Mouse (Mus musculus): Measurements from ENCODE around the gene Shisa3. TPM values are rescaled to one million over a fixed set of nuclear protein-coding genes. Genes with fewer than 3 reads are reported as not detected.

Shisa3 gene
- 4.3 and 4.5 TPM in 2 replicates for polyA plus RNA-seq (2015; fragmentation: Nextera tagmentation; extraction: Ambion mirVana)

DNA sequence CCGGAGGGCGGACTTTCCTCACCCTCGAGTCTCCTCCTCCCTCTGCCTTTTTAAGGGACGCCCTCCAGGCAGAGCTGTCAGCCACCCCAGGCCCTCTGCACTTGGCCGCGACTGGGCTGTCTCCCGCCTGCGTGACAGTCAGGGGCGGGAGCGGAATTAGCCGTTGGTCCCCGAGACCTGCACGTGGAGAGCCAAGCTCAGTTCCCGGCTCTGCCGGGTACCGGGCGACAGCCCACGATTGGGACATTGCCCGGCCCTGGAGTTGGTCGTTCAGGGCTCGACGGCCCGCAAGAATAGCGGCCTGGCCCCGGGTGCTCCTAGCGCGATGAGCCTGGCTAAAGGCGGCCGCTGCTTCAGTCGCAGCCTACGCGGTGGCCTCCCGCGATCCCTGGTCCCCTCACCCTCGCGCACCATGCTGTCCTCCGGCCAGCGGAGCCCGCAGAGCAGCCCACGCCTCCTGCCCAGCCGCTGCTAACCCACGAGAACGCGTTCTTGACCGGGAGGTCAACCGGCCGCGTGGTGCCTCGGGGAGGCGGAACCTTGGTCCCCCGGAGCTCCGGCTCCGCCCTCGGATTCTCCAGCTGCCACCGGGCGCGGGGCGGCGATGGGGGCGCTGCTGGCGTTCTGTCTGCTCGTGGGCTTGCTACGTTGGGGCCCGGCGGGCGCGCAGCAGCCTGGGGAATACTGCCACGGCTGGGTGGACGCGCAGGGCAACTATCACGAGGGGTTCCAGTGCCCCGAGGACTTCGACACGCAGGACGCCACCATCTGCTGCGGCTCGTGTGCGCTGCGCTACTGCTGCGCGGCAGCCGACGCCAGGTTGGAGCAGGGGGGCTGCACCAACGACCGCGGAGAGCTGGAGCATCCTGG lies at the start of gene Shisa3:
Shisa3 (plus strand) TSS at position 79 of the 870 bp plus-strand sequence.
- H3K4me3 ChIP-seq: peak within 1 kb of the TSS; percentile 49
- no peaks in the 10 kb centered on the region for H3K9me3 ChIP-seq
- peaks cover 82% of the 10 kb centered on the region for H3K27me3 ChIP-seq
- ATAC-seq (ENCODE audit: low read depth): peak; percentile 77
- WGBS: under 1% methylated on average over 81 of the region's 86 CpGs
- H3K9ac ChIP-seq: peak within 1 kb of the TSS; percentile 68
- H3K36me3 ChIP-seq: no peaks in the 10 kb centered on the region
- H3K27ac ChIP-seq (replicated peaks): peak within 1 kb of the TSS; percentile 33
- H3K4me2 ChIP-seq: peak within 1 kb of the TSS; percentile 87
- peaks cover 25% of the 10 kb centered on the region for H3K4me1 ChIP-seq (replicated peaks)

DNA sequence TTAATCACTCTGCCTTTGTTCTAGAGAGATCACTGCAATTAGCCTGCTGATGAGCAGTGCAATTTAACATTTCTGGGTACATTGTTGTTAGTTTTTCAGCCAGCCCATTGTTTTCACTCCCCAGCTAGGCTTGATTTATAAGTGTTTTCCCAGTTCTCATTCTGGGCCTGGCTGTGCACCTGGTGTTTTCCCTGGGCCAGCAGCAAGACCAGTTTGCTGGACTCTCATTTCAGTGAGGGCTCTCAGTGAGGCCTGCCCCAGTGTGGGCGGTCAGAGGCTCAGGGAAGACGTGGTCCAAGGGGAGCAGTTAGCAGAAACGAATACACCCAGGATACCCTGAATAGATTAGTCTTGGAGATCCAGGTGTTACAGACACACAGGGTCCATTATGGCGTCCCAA lies 49.0 kb upstream of the Shisa3 start:
- H3K4me1 ChIP-seq (replicated peaks): peaks cover 3% of the 10 kb centered on the region; the same call in 1 of the 2 replicates
- no peaks in the 10 kb centered on the region for H3K36me3 ChIP-seq
- no peak overlapping the region for H3K9ac ChIP-seq
- no peak for ATAC-seq (ENCODE audit: low read depth)
- H3K9me3 ChIP-seq: no peaks in the 10 kb centered on the region
- H3K27ac ChIP-seq (replicated peaks): no peak overlapping the region
- 33% methylated on average over 4 of the region's 4 CpGs for WGBS
- no peak overlapping the region for H3K4me2 ChIP-seq
- no peaks in the 10 kb centered on the region for H3K27me3 ChIP-seq
- H3K4me3 ChIP-seq: no peak overlapping the region

GRCm38 (mm10) chr5:67559063-67559462 lies 48.6 kb upstream of the Shisa3 start:
- no peaks in the 10 kb centered on the region for H3K9me3 ChIP-seq
- no peaks in the 10 kb centered on the region for H3K27me3 ChIP-seq
- no peak overlapping the region for H3K4me3 ChIP-seq
- no peak overlapping the region for H3K9ac ChIP-seq
- 90% methylated on average over 3 of the region's 3 CpGs for WGBS
- no peak for ATAC-seq (ENCODE audit: low read depth)
- H3K4me2 ChIP-seq: no peak overlapping the region
- no peak overlapping the region for H3K27ac ChIP-seq (replicated peaks)
- no peaks in the 10 kb centered on the region for H3K36me3 ChIP-seq
- peaks cover 3% of the 10 kb centered on the region; the same call in 1 of the 2 replicates for H3K4me1 ChIP-seq (replicated peaks)

- Histone ChIP-seq H3K4me2 (no peak overlapping the region), H3K4me3 (no peak overlapping the region), H3K27ac (replicated peaks) (no peak overlapping the region), H3K9me3 (no peaks in the 10 kb centered on the region), H3K4me1 (replicated peaks) (no peaks in the 10 kb centered on the region), H3K27me3 (no peaks in the 10 kb centered on the region), H3K36me3 (no peaks in the 10 kb centered on the region), H3K9ac (no peak overlapping the region)
- 70% methylated on average over 6 of the region's 6 CpGs for WGBS
- ATAC-seq (ENCODE audit: low read depth): no peak
These were observed 35.0 kb upstream of the Shisa3 start for GRCm38 (mm10) chr5:67572552-67573155.

DNA sequence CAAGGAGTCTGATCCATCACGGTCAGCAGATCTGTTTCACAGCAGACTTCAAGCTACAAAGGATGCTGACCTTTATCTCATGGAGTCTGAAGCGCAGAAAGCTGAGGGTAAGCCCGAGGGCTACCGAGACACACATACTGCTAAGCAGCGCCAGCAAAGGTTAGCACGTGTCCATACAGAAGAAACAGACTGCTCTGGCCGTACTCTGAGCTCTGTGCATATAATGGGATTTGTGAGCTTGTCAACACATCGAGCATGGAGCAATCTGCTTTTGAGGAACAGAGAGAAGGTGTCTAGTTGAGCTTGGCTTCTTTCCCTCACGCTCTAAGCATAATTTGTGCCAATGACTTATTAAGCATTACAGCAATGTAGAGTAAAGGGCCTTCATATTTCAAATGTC lies 33.6 kb upstream of the Shisa3 start:
- Histone ChIP-seq H3K4me2 (no peak overlapping the region), H3K4me3 (no peak overlapping the region), H3K4me1 (replicated peaks) (no peaks in the 10 kb centered on the region), H3K36me3 (no peaks in the 10 kb centered on the region), H3K27ac (replicated peaks) (no peak overlapping the region), H3K9ac (no peak overlapping the region), H3K27me3 (no peaks in the 10 kb centered on the region), H3K9me3 (no peaks in the 10 kb centered on the region)
- ATAC-seq (ENCODE audit: low read depth): no peak
- WGBS: 91% methylated on average over 9 of the region's 9 CpGs

- ATAC-seq (ENCODE audit: low read depth): no peak
- WGBS: 94% methylated on average over 2 of the region's 2 CpGs
These were observed 32.0 kb upstream of the Shisa3 start for GRCm38 (mm10) chr5:67575705-67576104.

DNA sequence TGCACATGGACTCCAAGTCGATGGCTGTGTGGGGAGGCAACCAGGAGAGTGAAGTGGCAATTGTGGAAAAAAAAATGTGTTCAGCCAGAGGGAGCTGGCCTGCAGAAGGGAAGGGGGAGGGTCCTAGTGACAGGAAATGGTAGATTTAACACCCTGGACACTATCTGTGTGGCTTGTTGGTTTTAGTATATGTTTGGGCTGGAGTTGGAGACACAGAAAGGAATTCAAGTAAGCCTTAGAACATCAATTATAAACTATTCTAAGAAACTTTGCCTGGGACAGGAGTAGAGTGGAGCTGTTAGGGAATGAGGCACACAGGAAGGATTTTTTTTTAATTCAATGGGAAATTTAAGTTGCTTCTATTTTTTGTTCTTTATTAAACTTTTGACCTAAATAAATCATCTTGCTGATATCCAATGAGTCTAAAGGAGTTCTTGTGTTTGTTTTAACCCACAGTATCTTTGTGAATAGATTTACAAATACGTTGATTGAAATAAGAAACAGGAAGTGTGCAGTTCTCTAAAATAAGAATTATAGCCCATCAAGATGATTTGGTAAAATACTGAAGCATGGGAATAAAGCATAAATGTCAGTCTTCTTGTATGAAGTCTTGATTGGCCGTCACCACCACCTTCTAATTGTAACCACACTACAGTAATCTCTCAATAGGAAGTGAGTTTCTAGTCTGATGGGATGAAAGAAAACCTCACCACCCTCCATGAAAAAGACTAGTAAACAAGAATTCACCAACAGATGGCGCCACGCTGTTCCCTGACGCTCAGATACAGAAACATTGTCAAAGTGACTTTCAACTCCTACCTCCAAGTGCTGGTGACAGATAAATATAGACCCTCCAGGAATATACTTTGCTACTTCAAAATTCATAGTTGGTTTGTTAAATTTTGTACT lies 27.7 kb upstream of the Shisa3 start:
- no peak overlapping the region for H3K4me2 ChIP-seq
- H3K27me3 ChIP-seq: no peaks in the 10 kb centered on the region
- H3K4me1 ChIP-seq (replicated peaks): no peaks in the 10 kb centered on the region
- no peak overlapping the region for H3K27ac ChIP-seq (replicated peaks)
- no peak for ATAC-seq (ENCODE audit: low read depth)
- no peaks in the 10 kb centered on the region for H3K9me3 ChIP-seq
- no peaks in the 10 kb centered on the region for H3K36me3 ChIP-seq
- H3K9ac ChIP-seq: no peak overlapping the region
- no peak overlapping the region for H3K4me3 ChIP-seq
- WGBS: 53% methylated on average over 6 of the region's 6 CpGs

More at GRCm38 (mm10) chr5:67575705-67576104, 32.0 kb upstream of the Shisa3 start:
- H3K27ac ChIP-seq (replicated peaks): no peak overlapping the region
- H3K4me1 ChIP-seq (replicated peaks): no peaks in the 10 kb centered on the region
- H3K9me3 ChIP-seq: no peaks in the 10 kb centered on the region
- no peak overlapping the region for H3K9ac ChIP-seq
- no peaks in the 10 kb centered on the region for H3K36me3 ChIP-seq
- H3K4me2 ChIP-seq: no peak overlapping the region
- no peak overlapping the region for H3K4me3 ChIP-seq
- no peaks in the 10 kb centered on the region for H3K27me3 ChIP-seq

DNA sequence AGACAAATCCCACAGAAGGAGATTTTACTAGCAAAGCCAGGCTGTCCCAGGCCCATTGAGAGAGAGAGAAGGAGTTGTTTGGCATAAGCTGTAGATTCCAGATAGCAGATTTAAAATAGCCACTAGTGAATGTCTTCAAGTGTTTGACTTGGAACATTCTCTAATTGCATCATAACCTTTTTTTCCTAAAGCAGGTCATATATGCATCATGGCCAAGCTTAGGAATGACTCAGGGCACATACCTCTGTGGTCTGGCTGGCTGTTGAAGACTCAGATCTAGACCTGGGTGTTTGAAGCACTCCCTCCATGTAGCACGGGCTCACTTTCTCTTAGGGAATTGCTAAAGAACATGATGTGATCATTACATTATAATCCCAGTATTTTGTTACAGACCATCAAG lies 12.6 kb upstream of the Shisa3 start:
- no peak for ATAC-seq (ENCODE audit: low read depth)
- no peaks in the 10 kb centered on the region; the same call in 1 of the 2 replicates for H3K27me3 ChIP-seq
- WGBS: 82% methylated on average over 1 of the region's 1 CpGs

DNA sequence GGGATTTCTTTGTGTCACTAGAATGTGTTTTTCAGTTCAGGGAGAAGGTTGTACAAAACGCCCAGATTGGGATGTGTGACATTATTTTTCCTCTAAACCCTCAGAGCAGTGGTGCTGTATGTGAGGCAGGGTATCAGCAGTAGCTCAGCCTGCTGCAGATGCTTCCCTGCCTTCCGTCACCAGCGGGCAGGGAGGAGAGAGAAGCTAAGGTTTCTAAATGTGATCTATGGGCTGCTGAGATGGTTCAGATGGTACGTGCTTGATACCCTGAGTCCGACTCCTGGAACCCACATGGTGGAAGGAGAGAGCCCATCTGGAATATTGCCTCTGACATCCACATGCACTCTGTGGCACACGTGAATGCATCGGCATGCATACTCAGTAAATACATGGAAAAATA lies 12.1 kb upstream of the Shisa3 start:
- WGBS: 66% methylated on average over 7 of the region's 7 CpGs
- ATAC-seq (ENCODE audit: low read depth): no peak
- Histone ChIP-seq H3K4me1 (replicated peaks) (peaks cover 5% of the 10 kb centered on the region), H3K36me3 (no peaks in the 10 kb centered on the region), H3K9ac (no peak overlapping the region), H3K4me3 (no peak overlapping the region), H3K27ac (replicated peaks) (no peak overlapping the region), H3K4me2 (no peak overlapping the region), H3K27me3 (peaks cover 1% of the 10 kb centered on the region; the same call in 1 of the 2 replicates), H3K9me3 (no peaks in the 10 kb centered on the region)

More for the DNA sequence above, 12.6 kb upstream of the Shisa3 start:
- no peak overlapping the region for H3K4me2 ChIP-seq
- H3K9ac ChIP-seq: no peak overlapping the region
- H3K4me3 ChIP-seq: no peak overlapping the region
- no peak overlapping the region for H3K27ac ChIP-seq (replicated peaks)
- H3K4me1 ChIP-seq (replicated peaks): no peaks in the 10 kb centered on the region
- no peaks in the 10 kb centered on the region for H3K9me3 ChIP-seq
- H3K36me3 ChIP-seq: no peaks in the 10 kb centered on the region

DNA sequence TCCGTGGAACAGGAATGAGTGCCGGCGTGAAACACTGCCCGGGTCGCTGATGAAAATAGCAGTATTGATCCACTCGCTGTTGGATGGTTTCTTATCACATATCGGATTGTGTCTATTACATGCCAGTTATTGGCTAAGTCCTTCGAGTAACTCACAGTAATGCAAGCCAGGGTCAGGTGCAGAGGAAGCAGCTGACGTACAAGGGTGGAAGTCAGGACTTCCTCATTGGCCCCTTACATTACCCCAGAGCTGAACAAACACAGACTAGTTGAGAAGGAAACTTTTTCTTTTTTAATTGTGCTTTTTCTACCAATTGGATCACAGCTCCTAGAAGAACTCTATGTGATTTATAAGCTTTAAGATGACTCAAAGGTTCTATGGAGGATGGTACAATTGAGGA lies 7.7 kb upstream of the Shisa3 start:
- no peak overlapping the region for H3K4me2 ChIP-seq
- no peak overlapping the region for H3K4me3 ChIP-seq
- ATAC-seq (ENCODE audit: low read depth): no peak
- no peak overlapping the region for H3K9ac ChIP-seq
- no peak overlapping the region for H3K27ac ChIP-seq (replicated peaks)
- no peaks in the 10 kb centered on the region for H3K9me3 ChIP-seq
- no peaks in the 10 kb centered on the region for H3K36me3 ChIP-seq
- 89% methylated on average over 9 of the region's 9 CpGs for WGBS
- peaks cover 30% of the 10 kb centered on the region for H3K27me3 ChIP-seq
- peaks cover 5% of the 10 kb centered on the region for H3K4me1 ChIP-seq (replicated peaks)

DNA sequence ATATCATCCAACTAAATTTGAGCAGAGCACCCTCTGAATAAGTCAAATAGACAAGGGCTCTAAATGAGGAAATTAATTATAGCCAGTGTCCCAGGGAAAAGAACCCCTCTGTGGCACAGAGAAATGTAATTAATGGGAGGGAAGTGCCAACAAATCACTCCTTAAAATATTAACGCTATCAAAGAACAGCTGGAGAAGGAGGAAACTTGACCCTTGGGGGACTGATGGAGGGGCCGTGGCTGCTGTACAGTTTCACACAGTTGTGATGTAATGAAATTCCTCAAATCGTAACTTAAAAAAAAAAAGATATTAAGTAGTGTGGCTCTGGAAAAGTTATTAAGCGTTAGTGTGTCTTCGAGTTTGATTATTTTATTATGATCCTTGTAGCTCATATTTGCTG lies 1.7 kb upstream of the Shisa3 start:
- H3K4me2 ChIP-seq: no peak overlapping the region
- ATAC-seq (ENCODE audit: low read depth): no peak
- H3K9ac ChIP-seq: no peak overlapping the region
- peaks cover 84% of the 10 kb centered on the region for H3K27me3 ChIP-seq
- H3K4me3 ChIP-seq: no peak overlapping the region
- H3K36me3 ChIP-seq: no peaks in the 10 kb centered on the region
- H3K27ac ChIP-seq (replicated peaks): no peak overlapping the region
- H3K9me3 ChIP-seq: no peaks in the 10 kb centered on the region
- WGBS: 29% methylated on average over 5 of the region's 5 CpGs
- H3K4me1 ChIP-seq (replicated peaks): peaks cover 25% of the 10 kb centered on the region

All from neural tube, embryonic 13.5 days (tissue).